Mouse (Mus musculus): ENCODE measurements at regions not wholly inside any gene's neighbourhood (a gene's known extent, or its start where the extent isn't known, plus 50 kb on each side); places are given as distances from the start of the nearest gene placed in this dataset.
"Not testable (repeated sequence)": the region's sequence is repeated elsewhere in the genome, so short reads cannot be mapped to it uniquely, and the experiment has no call there.

GRCm38 (mm10) chr10:108111398-108111797, 50.6 kb upstream of the Ppp1r12a start:
- CTCF ChIA-PET: no interaction called here

GRCm38 (mm10) chr10:108110891-108111290, 51.1 kb upstream of the Ppp1r12a start:
- CTCF ChIA-PET: no interaction called here

- CTCF ChIA-PET: no interaction called here
Measured at GRCm38 (mm10) chr10:108110197-108110596, 51.8 kb upstream of the Ppp1r12a start.

- CTCF ChIA-PET: not testable (repeated sequence)
Measured at GRCm38 (mm10) chr10:108108500-108108899, 53.5 kb upstream of the Ppp1r12a start.

GRCm38 (mm10) chr10:108101521-108101920, 60.5 kb upstream of the Ppp1r12a start:
- CTCF ChIA-PET: no interaction called here

- CTCF ChIA-PET: interaction anchor here (0.6 kb wide), 1 partner anchor 136 kb away, joined by 15 read pairs; no protein-coding TSS in a partner anchor
Measured at GRCm38 (mm10) chr10:108093043-108093442, 69.0 kb upstream of the Ppp1r12a start.

- CTCF ChIA-PET: no interaction called here
Measured at GRCm38 (mm10) chr10:108089375-108089981, 72.5 kb upstream of the Ppp1r12a start.

GRCm38 (mm10) chr10:108088883-108089282, 73.1 kb upstream of the Ppp1r12a start:
- CTCF ChIA-PET: no interaction called here

- CTCF ChIA-PET: no interaction called here
Measured at GRCm38 (mm10) chr10:108088209-108088608, 73.8 kb upstream of the Ppp1r12a start.

- CTCF ChIA-PET: no interaction called here
Measured at GRCm38 (mm10) chr10:108083220-108083619, 78.8 kb upstream of the Ppp1r12a start.

GRCm38 (mm10) chr10:108075144-108075543, 86.8 kb upstream of the Ppp1r12a start:
- CTCF ChIA-PET: interaction anchor here (0.7 kb wide), 1 partner anchor 24 kb away, joined by 4 read pairs; no protein-coding TSS in a partner anchor

- CTCF ChIA-PET: no interaction called here
Measured at GRCm38 (mm10) chr10:108073828-108074227, 88.2 kb upstream of the Ppp1r12a start.

GRCm38 (mm10) chr10:108072211-108072610, 89.8 kb upstream of the Ppp1r12a start:
- CTCF ChIA-PET: no interaction called here

GRCm38 (mm10) chr10:108071424-108071823, 90.6 kb upstream of the Ppp1r12a start:
- CTCF ChIA-PET: no interaction called here

GRCm38 (mm10) chr10:108067723-108068122, 94.3 kb upstream of the Ppp1r12a start:
- CTCF ChIA-PET: no interaction called here

- CTCF ChIA-PET: no interaction called here
Measured at GRCm38 (mm10) chr10:108066241-108066640, 95.8 kb upstream of the Ppp1r12a start.

GRCm38 (mm10) chr10:108061813-108062435, 100.1 kb upstream of the Ppp1r12a start:
- CTCF ChIA-PET: no interaction called here

GRCm38 (mm10) chr10:108060554-108060953, 101.4 kb upstream of the Ppp1r12a start:
- CTCF ChIA-PET: no interaction called here

GRCm38 (mm10) chr10:108051637-108052036, 110.4 kb upstream of the Ppp1r12a start:
- CTCF ChIA-PET: no interaction called here

- CTCF ChIA-PET: no interaction called here
Measured at GRCm38 (mm10) chr10:108048426-108048825, 113.6 kb upstream of the Ppp1r12a start.

- CTCF ChIA-PET: no interaction called here
Measured at GRCm38 (mm10) chr10:108043519-108043918, 118.5 kb upstream of the Ppp1r12a start.

GRCm38 (mm10) chr10:108040027-108040426, 122.0 kb upstream of the Ppp1r12a start:
- CTCF ChIA-PET: no interaction called here

- CTCF ChIA-PET: no interaction called here
Measured at GRCm38 (mm10) chr10:108036486-108037109, 124.7 kb upstream of the Otogl start.

Data from spleen, embryonic (tissue).